Comparison of ENCODE assay signal across 7 mouse cellular contexts in the genomic region with DNA sequence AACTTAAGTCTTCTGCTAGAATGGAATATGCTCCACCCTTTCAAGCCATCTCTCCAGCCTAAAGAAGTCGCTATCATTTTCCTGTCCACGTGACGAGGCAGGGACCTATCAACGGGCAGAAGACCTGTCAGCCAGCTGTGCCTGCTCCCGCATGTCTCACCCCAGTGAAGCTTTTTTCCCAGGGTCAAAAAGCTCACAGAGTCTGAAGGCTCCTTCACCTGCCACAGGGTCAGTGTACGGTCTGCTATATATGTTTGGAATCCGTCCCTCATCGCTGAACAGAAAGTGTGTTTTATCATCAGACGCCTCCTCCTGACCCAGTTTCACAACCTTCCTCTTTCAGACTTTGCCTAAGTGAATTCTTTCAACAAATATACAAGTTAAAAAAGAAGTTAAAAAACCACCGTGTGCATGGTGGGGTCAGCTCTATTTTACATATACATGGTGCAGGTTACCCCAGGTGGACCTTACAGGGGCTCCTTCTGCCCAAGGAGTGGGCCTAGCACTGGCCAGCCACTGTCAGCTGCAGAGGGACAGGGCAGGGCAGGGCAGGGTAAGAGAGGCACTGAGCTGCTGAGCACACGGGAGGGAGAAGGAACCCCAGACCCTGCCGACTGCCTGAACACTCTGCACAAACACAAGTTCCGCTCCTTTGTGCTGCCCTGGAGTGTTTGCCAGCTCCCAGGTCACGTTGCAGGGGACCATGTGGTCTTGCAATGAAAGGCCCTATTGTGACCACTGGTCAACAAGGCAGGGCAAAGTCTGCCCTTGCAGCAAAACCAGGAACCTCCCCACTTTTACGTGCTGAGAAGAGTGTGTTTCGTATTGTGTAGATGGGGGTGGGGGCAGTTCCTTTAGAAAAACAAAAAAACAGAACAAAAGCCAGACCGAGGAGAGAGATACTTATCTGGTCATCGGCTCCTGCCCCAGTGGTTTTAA.
DNase-seq lines count a peak whose midpoint lies in the region; ATAC-seq and TF ChIP-seq lines count a peak whose summit lies in the region.

No protein-coding gene starts in this region.

- ATAC-seq in liver, embryonic 14.5 days (ENCODE audit: insufficient read depth) = peak; percentile 66
- ATAC-seq in monocyte, adult 5-6 weeks (replicated peaks; ENCODE audit: insufficient number of reproducible peaks, low FRiP score, low TSS enrichment, poor library complexity, severe bottlenecking) = peak; percentile 72

- H3K27me3 ChIP-seq in liver, embryonic 14.5 days (ENCODE audit: control insufficient read depth, insufficient read depth, low read length) = no peaks in the 10 kb centered on the region
- H3K27me3 ChIP-seq in testis, adult 2 months (ENCODE audit: control insufficient read depth, insufficient read depth, low read length) = no peaks in the 10 kb centered on the region

- H3K4me3 ChIP-seq in liver, embryonic 14.5 days (ENCODE audit: insufficient read depth in 1 of 2, low read depth in 2 of 2, low read length in 2 of 2) = no peak overlapping the region
- H3K4me3 ChIP-seq in testis, adult 2 months (ENCODE audit: control insufficient read depth, low read depth, low read length) = no peak overlapping the region

- peak; percentile 59 for DNase-seq in cerebellum, adult 11-12 months
- peak; percentile 62 for DNase-seq in fibroblast of lung, adult 2 months (ENCODE audit: low read depth)
- DNase-seq in heart, postnatal 4 days = peak; percentile 31
- DNase-seq in kidney, postnatal 4 days = peak; percentile 34 to 51
- peak in 2 of 3 experiments; percentile 16 to 29 for DNase-seq in liver, embryonic 14.5 days (ENCODE audit: low read depth in 3 of 3, low spot score in 3 of 3)

- H3K4me1 ChIP-seq in liver, embryonic 14.5 days (replicated peaks; ENCODE audit: control insufficient read depth in 2 of 2, insufficient read depth in 2 of 2, low read length in 1 of 2) = peaks cover 2 to 34% of the 10 kb centered on the region in 2 experiments; a peak in 3 of 4 replicates
- H3K4me1 ChIP-seq in testis, adult 2 months (ENCODE audit: control insufficient read depth, insufficient read depth, low read length) = no peaks in the 10 kb centered on the region; the same call in 1 of the 2 replicates

- no peak overlapping the region for H3K9ac ChIP-seq in liver, embryonic 14.5 days (replicated peaks)

- TF ChIP-seq EP300 in liver, embryonic 14.5 days (IDR thresholded peaks at IDR 0.05; ENCODE audit: low read depth) = no peak

- H3K36me3 ChIP-seq in liver, embryonic 14.5 days (replicated peaks; ENCODE audit: control insufficient read depth, insufficient read depth, low read depth) = no peaks in the 10 kb centered on the region
- no peaks in the 10 kb centered on the region for H3K36me3 ChIP-seq in testis, adult 2 months (ENCODE audit: control insufficient read depth, insufficient read depth, low read length)

- 13% methylated on average over 18 of the region's 18 CpGs for WGBS in liver, embryonic 14.5 days (ENCODE audit: insufficient replicate concordance)

- peak; percentile 45; the same call in 1 of the 2 replicates for TF ChIP-seq POLR2A in testis, adult 2 months (IDR thresholded peaks at IDR 0.05; ENCODE audit: control insufficient read depth, low read depth, low read length)

- H3K9me3 ChIP-seq in liver, embryonic 14.5 days (ENCODE audit: control insufficient read depth, low read length) = no peaks in the 10 kb centered on the region

- peak overlapping the region; percentile 27 for H3K4me2 ChIP-seq in liver, embryonic 14.5 days (ENCODE audit: low read depth)

- TF ChIP-seq CTCF in liver, embryonic 14.5 days (IDR thresholded peaks at IDR 0.05; ENCODE audit: low read depth) = no peak
- no peak for TF ChIP-seq CTCF in testis, adult 2 months (IDR thresholded peaks at IDR 0.05; ENCODE audit: control insufficient read depth, insufficient read depth, insufficient replicate concordance, low read depth, low read length)

- peak overlapping the region; percentile 43 for H3K27ac ChIP-seq in liver, embryonic 14.5 days
- H3K27ac ChIP-seq in testis, adult 2 months (ENCODE audit: control insufficient read depth, insufficient read depth, low read depth, low read length) = peak overlapping the region; percentile 30; the same call in 1 of the 2 replicates
